Mouse (Mus musculus): Measurements from ENCODE around the gene Sec16b. TPM values are rescaled to one million over a fixed set of nuclear protein-coding genes. Genes with fewer than 3 reads are reported as not detected.

Sec16b gene
- total and polyA plus RNA-seq, 3 experiments, result 13.9 to 19.6 (median 14.6) TPM

GRCm38 (mm10) chr1:157545056-157545455 lies 38.5 kb downstream of the Sec16b start:
- H3K9ac ChIP-seq (ENCODE audit: insufficient read depth, low read depth), result no peak overlapping the region
- DNase-seq (ENCODE audit: extremely low read depth), result no peak
- H3K79me2 ChIP-seq (replicated peaks; ENCODE audit: control insufficient read depth, extremely low read depth, insufficient read depth, poor library complexity, severe bottlenecking), result no peaks in the 10 kb centered on the region
- no peak for TF ChIP-seq POLR2AphosphoS2 (IDR thresholded peaks at IDR 0.05; ENCODE audit: low read depth, low read length)
- TF ChIP-seq HCFC1 (IDR thresholded peaks at IDR 0.05; ENCODE audit: low read depth, low read length), result no peak
- TF ChIP-seq USF1 (IDR thresholded peaks at IDR 0.05; ENCODE audit: low read depth, low read length), result no peak
- TF ChIP-seq MXI1 (IDR thresholded peaks at IDR 0.05; ENCODE audit: low read depth, low read length), result no peak
- no peak for TF ChIP-seq UBTF (IDR thresholded peaks at IDR 0.05; ENCODE audit: low read depth, low read length)
- TF ChIP-seq JUND (conservative IDR thresholded peaks at IDR 0.05; ENCODE audit: low read depth, low read length), result no peak
- no peak for TF ChIP-seq ELF1 (IDR thresholded peaks at IDR 0.05; ENCODE audit: low read depth, low read length)
- no peak for TF ChIP-seq ZNF384 (IDR thresholded peaks at IDR 0.05; ENCODE audit: low read depth, low read length)
- no peak for TF ChIP-seq TCF12 (IDR thresholded peaks at IDR 0.05; ENCODE audit: low read depth, low read length)
- no peak for TF ChIP-seq ETS1 (conservative IDR thresholded peaks at IDR 0.05; ENCODE audit: low read depth, low read length)
- no peak for TF ChIP-seq KAT2A (IDR thresholded peaks at IDR 0.05; ENCODE audit: insufficient replicate concordance, low read length)
- TF ChIP-seq ZC3H11A (IDR thresholded peaks at IDR 0.05; ENCODE audit: low read depth, low read length), result no peak
- no peak for TF ChIP-seq CTCF (conservative IDR thresholded peaks at IDR 0.05 in 1 of 2, IDR thresholded peaks at IDR 0.05 in 1 of 2; ENCODE audit: low read depth in 2 of 2, low read length in 2 of 2)
- TF ChIP-seq PAX5 (IDR thresholded peaks at IDR 0.05; ENCODE audit: low read length), result no peak
- TF ChIP-seq USF2 (conservative IDR thresholded peaks at IDR 0.05; ENCODE audit: low read depth, low read length), result no peak
- peaks cover 7 to 10% of the 10 kb centered on the region in 2 experiments for H3K4me1 ChIP-seq (ENCODE audit: control insufficient read depth in 1 of 2, insufficient read depth in 2 of 2)
- H3K4me3 ChIP-seq (replicated peaks in 1 of 3; ENCODE audit: low read depth in 2 of 3, low read length in 2 of 3, poor library complexity in 1 of 3), result no peak overlapping the region
- peaks cover 20 to 69% of the 10 kb centered on the region in 2 experiments for H3K36me3 ChIP-seq (replicated peaks in 1 of 2; ENCODE audit: control insufficient read depth in 1 of 2, insufficient read depth in 1 of 2, low read length in 1 of 2)
- no peaks in the 10 kb centered on the region for H3K9me3 ChIP-seq (replicated peaks; ENCODE audit: low read length)
- no peak overlapping the region for H3K27ac ChIP-seq (ENCODE audit: insufficient read depth, low read depth)
- H3K27me3 ChIP-seq (replicated peaks), result no peaks in the 10 kb centered on the region
- dilution Hi-C loops (cut with MboI; ENCODE audit: extremely low pct_ligation_motif_present, extremely low pct_unique_long_range_greater_than_20kb, low sequenced_read_pairs), result no loop called here
- in situ Hi-C loops (cut with MboI; ENCODE audit: low pct_ligation_motif_present, low pct_unique_long_range_greater_than_20kb, low sequenced_read_pairs), result no loop called here
- no peak overlapping the region for H3K4me2 ChIP-seq (ENCODE audit: insufficient read depth, low read depth, poor library complexity, severe bottlenecking)

- H3K9me3 ChIP-seq (replicated peaks; ENCODE audit: low read length), result peaks cover 3% of the 10 kb centered on the region
- peaks cover 24 to 81% of the 10 kb centered on the region in 2 experiments for H3K36me3 ChIP-seq (replicated peaks in 1 of 2; ENCODE audit: control insufficient read depth in 1 of 2, insufficient read depth in 1 of 2, low read length in 1 of 2)
- H3K4me3 ChIP-seq (replicated peaks in 1 of 3; ENCODE audit: low read depth in 2 of 3, low read length in 2 of 3, poor library complexity in 1 of 3), result no peak overlapping the region
- H3K27ac ChIP-seq (ENCODE audit: insufficient read depth, low read depth), result no peak overlapping the region
- in situ Hi-C loops (cut with MboI; ENCODE audit: low pct_ligation_motif_present, low pct_unique_long_range_greater_than_20kb, low sequenced_read_pairs) (no loop called here), dilution Hi-C loops (cut with MboI; ENCODE audit: extremely low pct_ligation_motif_present, extremely low pct_unique_long_range_greater_than_20kb, low sequenced_read_pairs) (no loop called here)
- DNase-seq (ENCODE audit: extremely low read depth), result no peak
- no peak overlapping the region for H3K9ac ChIP-seq (ENCODE audit: insufficient read depth, low read depth)
- H3K4me2 ChIP-seq (ENCODE audit: insufficient read depth, low read depth, poor library complexity, severe bottlenecking), result no peak overlapping the region
- no peaks in the 10 kb centered on the region for H3K27me3 ChIP-seq (replicated peaks)
- peaks cover 12 to 18% of the 10 kb centered on the region in 2 experiments for H3K4me1 ChIP-seq (ENCODE audit: control insufficient read depth in 1 of 2, insufficient read depth in 2 of 2)
- H3K79me2 ChIP-seq (replicated peaks; ENCODE audit: control insufficient read depth, extremely low read depth, insufficient read depth, poor library complexity, severe bottlenecking), result no peaks in the 10 kb centered on the region
- TF ChIP-seq MAZ (IDR thresholded peaks at IDR 0.05; ENCODE audit: low read depth, low read length), result no peak
- no peak for TF ChIP-seq UBTF (IDR thresholded peaks at IDR 0.05; ENCODE audit: low read depth, low read length)
- TF ChIP-seq TCF12 (IDR thresholded peaks at IDR 0.05; ENCODE audit: low read depth, low read length), result no peak
- no peak for TF ChIP-seq SIN3A (IDR thresholded peaks at IDR 0.05; ENCODE audit: low read length)
- TF ChIP-seq MAFK (IDR thresholded peaks at IDR 0.05; ENCODE audit: insufficient replicate concordance, low read length), result no peak
- no peak for TF ChIP-seq HCFC1 (IDR thresholded peaks at IDR 0.05; ENCODE audit: low read depth, low read length)
- TF ChIP-seq MXI1 (IDR thresholded peaks at IDR 0.05; ENCODE audit: low read depth, low read length), result no peak
- TF ChIP-seq RAD21 (IDR thresholded peaks at IDR 0.05; ENCODE audit: low read depth, low read length), result no peak
- TF ChIP-seq ZNF384 (IDR thresholded peaks at IDR 0.05; ENCODE audit: low read depth, low read length), result no peak
- no peak for TF ChIP-seq PAX5 (IDR thresholded peaks at IDR 0.05; ENCODE audit: low read length)
- no peak for TF ChIP-seq NELFE (IDR thresholded peaks at IDR 0.05; ENCODE audit: low read depth, low read length)
- no peak for TF ChIP-seq ZKSCAN1 (IDR thresholded peaks at IDR 0.05; ENCODE audit: borderline replicate concordance, low read depth, low read length)
- no peak for TF ChIP-seq CHD1 (IDR thresholded peaks at IDR 0.05; ENCODE audit: low read depth, low read length)
- TF ChIP-seq BHLHE40 (IDR thresholded peaks at IDR 0.05; ENCODE audit: low read depth, low read length), result no peak
- TF ChIP-seq CHD2 (IDR thresholded peaks at IDR 0.05; ENCODE audit: low read length), result no peak
- no peak for TF ChIP-seq E2F4 (IDR thresholded peaks at IDR 0.05; ENCODE audit: insufficient replicate concordance, low read depth, low read length)
These were observed 41.1 kb downstream of the Sec16b start for GRCm38 (mm10) chr1:157547658-157548057.
